Mouse (Mus musculus) lung, adult 2 months (tissue): ENCODE measurements at regions not wholly inside any gene's neighbourhood (a gene's known extent, or its start where the extent isn't known, plus 50 kb on each side); places are given as distances from the start of the nearest gene placed in this dataset.
"Not testable (repeated sequence)": the region's sequence is repeated elsewhere in the genome, so short reads cannot be mapped to it uniquely, and the experiment has no call there.

Source experiments
- DNase-seq: peaks from one replicate; pipeline ENCODE4 v3.0.0; 2022
- H3K4me1 ChIP-seq: fragments of 200-500 bp; 2 replicates; pipeline ENCODE4 v1.6.1; 2011; ENCODE audit warnings: low read length; ENCODE audit not compliant: control insufficient read depth, insufficient read depth
- H3K4me3 ChIP-seq: fragments of 200-500 bp; replicated peaks from 2 replicates; pipeline ENCODE3; 2011; ENCODE audit warnings: low read depth, mild to moderate bottlenecking, control low read depth, low read length; ENCODE audit errors: extremely low read depth
- WGBS: fragments of 180-500 bp; shearing (Covaris S2); methylation state at CpG from one replicate; pipeline ENCODE4 v1.1.7; 2018; 5-methylcytosine and 5-hydroxymethylcytosine counted together

DNA sequence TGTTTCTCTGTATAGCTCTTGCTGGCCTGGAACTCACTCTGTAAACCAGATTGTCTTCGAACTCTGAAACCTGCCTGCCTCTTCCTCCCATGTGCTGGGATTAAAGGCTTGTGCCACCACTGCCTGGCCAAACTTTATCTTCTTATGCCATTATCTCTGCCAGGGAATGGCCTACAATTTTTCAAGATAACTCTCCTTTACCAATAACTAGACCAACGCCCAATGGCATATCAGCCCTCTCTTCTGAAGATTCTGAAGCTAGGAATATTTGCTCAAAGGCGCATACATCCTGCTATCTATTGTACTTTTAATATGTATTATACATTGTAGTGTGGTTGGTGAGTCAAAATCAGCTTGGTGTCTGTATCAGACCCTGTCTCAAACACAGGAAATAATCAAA is 235.4 kb upstream of the Cts3 start:
- 92% methylated on average over 3 of the region's 3 CpGs for WGBS
- not testable (repeated sequence) for DNase-seq, H3K4me3 ChIP-seq

DNA sequence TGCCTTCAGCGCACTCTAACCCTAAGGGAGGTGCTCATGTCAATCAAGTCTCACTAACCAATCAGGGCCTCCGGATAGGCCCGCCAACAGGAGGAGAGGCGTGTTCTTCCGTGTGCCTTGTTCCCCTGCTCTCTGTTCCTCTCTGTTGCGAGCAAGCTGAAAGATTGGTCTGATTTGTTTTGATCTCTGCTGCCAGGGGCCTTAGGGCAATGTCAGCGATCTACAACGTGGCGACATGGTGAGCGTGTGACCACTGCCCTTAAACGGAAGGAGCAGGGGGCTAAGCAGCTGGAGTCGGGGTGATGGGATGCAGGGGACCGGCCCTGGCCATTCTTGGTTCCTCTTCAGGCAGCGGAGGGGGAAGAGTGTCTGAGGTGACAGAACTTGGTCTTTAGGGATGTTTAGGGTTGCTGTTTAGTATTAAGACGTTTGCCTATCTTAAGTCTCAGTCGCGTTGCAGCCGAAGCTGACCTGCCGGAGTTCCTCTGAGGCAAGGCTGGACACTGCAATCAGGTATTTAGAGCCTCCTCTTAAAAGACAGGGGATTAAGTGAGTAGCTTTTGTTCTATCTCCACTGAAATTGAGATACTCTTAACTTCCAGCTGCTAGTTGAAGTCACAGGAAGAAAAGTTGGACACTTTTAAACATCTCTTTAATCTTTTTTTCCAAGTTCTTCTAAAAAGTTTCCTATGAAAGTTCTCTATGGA is 234.4 kb upstream of the Cts3 start:
- not testable (repeated sequence) for H3K4me1 ChIP-seq
- DNase-seq: peak; percentile 29
- WGBS: 1% methylated on average over 19 of the region's 19 CpGs
- peak overlapping the region; percentile 66 for H3K4me3 ChIP-seq

More for the DNA sequence above, 235.4 kb upstream of the Cts3 start:
- H3K4me1 ChIP-seq: not testable (repeated sequence)

DNA sequence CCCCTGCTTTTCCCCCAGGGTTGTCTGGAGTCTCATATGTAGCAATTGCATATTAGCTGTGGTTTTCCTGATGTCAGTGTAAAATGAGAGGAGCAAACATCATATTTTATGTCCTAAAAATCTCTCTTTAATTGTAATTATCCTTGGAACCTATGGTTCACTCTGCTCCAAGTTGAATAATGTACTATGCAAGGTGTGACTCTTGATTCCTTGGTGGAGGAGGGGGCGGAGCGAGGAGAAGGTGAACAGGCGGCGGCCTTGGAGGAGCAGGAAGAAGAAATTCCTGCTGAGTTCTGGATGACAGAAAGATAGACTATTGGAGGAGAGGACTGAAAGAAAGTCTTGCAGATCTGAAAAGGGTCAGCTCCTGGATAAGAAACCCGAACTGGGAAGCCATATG is 233.8 kb upstream of the Cts3 start:
- H3K4me1 ChIP-seq, H3K4me3 ChIP-seq, DNase-seq: not testable (repeated sequence)
- 20% methylated on average over 5 of the region's 5 CpGs for WGBS

DNA sequence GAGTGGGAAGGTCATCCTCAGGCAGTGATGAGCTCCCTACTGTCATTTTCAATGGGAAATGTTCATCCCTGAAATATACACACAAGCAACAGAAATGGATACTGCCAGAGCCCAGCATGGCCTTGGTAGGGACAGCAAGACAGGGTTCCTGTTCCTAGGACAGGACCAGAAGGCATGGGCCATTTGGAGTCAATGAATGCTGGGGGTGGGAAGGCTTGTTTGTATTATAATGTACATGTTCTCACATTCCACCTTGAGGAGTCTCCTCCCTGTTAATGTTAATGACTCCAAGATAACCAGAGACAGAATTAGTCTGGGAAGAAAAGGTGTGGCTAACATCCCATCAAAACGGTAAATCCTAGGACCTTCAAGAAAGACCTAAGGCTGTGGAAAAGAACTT is 193.5 kb upstream of the Cts3 start:
- not testable (repeated sequence) for DNase-seq, H3K4me1 ChIP-seq, H3K4me3 ChIP-seq
- 78% methylated on average over 1 of the region's 1 CpGs for WGBS
